22 mouse cellular contexts compared by ENCODE assay signal in genomic region chr10:105588141-105588540, GRCm38 (mm10). TPM values are rescaled to one million over a fixed set of nuclear protein-coding genes. Genes with fewer than 3 reads are reported as not detected.
DNase-seq lines count a peak whose midpoint lies in the region; ATAC-seq and TF ChIP-seq lines count a peak whose summit lies in the region.
"Had no signal": no experiment of that assay in that cellular context is flagged by ENCODE, and none has a peak within 500 bp of the region (broad histone marks: within the 10 kb centered on the region; RNA-seq: fewer than 3 reads in every experiment).

No protein-coding gene starts in this region.

- no peak for TF ChIP-seq POLR2A in MEL (IDR thresholded peaks at IDR 0.05; ENCODE audit: control insufficient read depth in 1 of 2, insufficient read depth in 1 of 2, low read depth in 1 of 2, low read length in 2 of 2, poor library complexity in 1 of 2)

- no peaks in the 10 kb centered on the region for H3K36me3 ChIP-seq in lung, embryonic 14.5 days (ENCODE audit: insufficient read depth)
- no peaks in the 10 kb centered on the region for H3K36me3 ChIP-seq in lung, embryonic 16.5 days (ENCODE audit: control insufficient read depth, insufficient read depth, low read length)
- peaks cover 0 to 2% of the 10 kb centered on the region in 2 experiments; a peak in 1 of 4 replicates for H3K36me3 ChIP-seq in MEL (ENCODE audit: control insufficient read depth in 1 of 2, insufficient read depth in 2 of 2, low read length in 2 of 2)
- H3K36me3 ChIP-seq: G1E had no signal

- H3K4me1 ChIP-seq in lung, embryonic 14.5 days (ENCODE audit: insufficient read depth): no peaks in the 10 kb centered on the region
- no peaks in the 10 kb centered on the region for H3K4me1 ChIP-seq in lung, embryonic 16.5 days (replicated peaks; ENCODE audit: control insufficient read depth, insufficient read depth, low read length)
- peaks cover 0 to 3% of the 10 kb centered on the region in 2 experiments; a peak in 2 of 4 replicates for H3K4me1 ChIP-seq in MEL (ENCODE audit: control insufficient read depth in 1 of 2, insufficient read depth in 2 of 2, low read length in 2 of 2)

- no peak for TF ChIP-seq CTCF in lung, embryonic 14.5 days (IDR thresholded peaks at IDR 0.05; ENCODE audit: low read depth)
- TF ChIP-seq CTCF in MEL (IDR thresholded peaks at IDR 0.05 in 2 of 3, conservative IDR thresholded peaks at IDR 0.05 in 1 of 3; ENCODE audit: control insufficient read depth in 1 of 3, insufficient read depth in 1 of 3, low read depth in 2 of 3, low read length in 3 of 3, poor library complexity in 1 of 3, severe bottlenecking in 1 of 3): no peak

- ATAC-seq in lung, embryonic 14.5 days (ENCODE audit: insufficient read depth): peak; percentile 6; the same call in 1 of the 2 replicates
- ATAC-seq in lung, embryonic 16.5 days (ENCODE audit: low read depth): peak; percentile 41; the same call in 1 of the 2 replicates
- ATAC-seq: activated CD4-positive, CD25-positive, alpha-beta regulatory T cell, adult 4 months; CD4-positive, CD25-positive, alpha-beta regulatory T cell, adult 4 months; Patski had no signal

- peak; percentile 39 to 66; a peak in 2 of 4 replicates for TF ChIP-seq EP300 in MEL (IDR thresholded peaks at IDR 0.05; ENCODE audit: low read depth in 1 of 2, low read length in 2 of 2)

- H3K4me3 ChIP-seq in lung, embryonic 14.5 days (ENCODE audit: low read depth, low read length): no peak overlapping the region
- no peak overlapping the region for H3K4me3 ChIP-seq in lung, embryonic 16.5 days (ENCODE audit: low read length)
- H3K4me3 ChIP-seq in MEL (ENCODE audit: control insufficient read depth in 1 of 2, insufficient read depth in 1 of 2, low read depth in 2 of 2, low read length in 2 of 2): no peak overlapping the region

- no peaks in the 10 kb centered on the region for H3K79me2 ChIP-seq in MEL (ENCODE audit: control insufficient read depth, insufficient read depth, low read length, poor library complexity)

- no peak overlapping the region for H3K9ac ChIP-seq in lung, embryonic 14.5 days
- H3K9ac ChIP-seq in lung, embryonic 16.5 days (ENCODE audit: low read length): no peak overlapping the region
- no peak overlapping the region for H3K9ac ChIP-seq in MEL (ENCODE audit: control insufficient read depth, low read depth, low read length, poor library complexity, severe bottlenecking)

- TF ChIP-seq RAD21 in MEL (IDR thresholded peaks at IDR 0.05; ENCODE audit: low read depth, low read length): no peak

- peak; percentile 70 for DNase-seq in lung, embryonic 14.5 days
- no peak for DNase-seq in lung, adult 18-20 months
- no peak for DNase-seq in lung, postnatal 4 days
- DNase-seq in MEL (ENCODE audit: low read depth, low spot score): peak; percentile 11
- no peak for DNase-seq in heart, adult 11 months
- DNase-seq: adrenal gland, adult 2 months; adrenal gland, adult 8-10 months; adrenal gland, postnatal 10 days; adrenal gland, postnatal 14 days; adrenal gland, postnatal 25 days; adrenal gland, postnatal 36 days; B cell, adult 2 months; cerebellum, adult 11 months; cerebellum, adult 11-12 months; cerebellum, adult 18-20 months; cerebellum, adult 2 months had no signal

- H3K27me3 ChIP-seq in lung, embryonic 14.5 days (ENCODE audit: insufficient read depth, low read length): no peaks in the 10 kb centered on the region
- no peaks in the 10 kb centered on the region for H3K27me3 ChIP-seq in lung, embryonic 16.5 days (ENCODE audit: control insufficient read depth, insufficient read depth, low read depth, low read length)
- no peaks in the 10 kb centered on the region for H3K27me3 ChIP-seq in MEL (ENCODE audit: control insufficient read depth in 1 of 2, insufficient read depth in 2 of 2, low read length in 2 of 2)
- H3K27me3 ChIP-seq: CH12.LX, Patski had no signal

- no peaks in the 10 kb centered on the region for H3K9me3 ChIP-seq in lung, embryonic 14.5 days (ENCODE audit: low read depth, low read length)
- no peaks in the 10 kb centered on the region for H3K9me3 ChIP-seq in lung, embryonic 16.5 days (ENCODE audit: control insufficient read depth, low read length)
- H3K9me3 ChIP-seq in MEL (replicated peaks; ENCODE audit: insufficient read depth, low read length): no peaks in the 10 kb centered on the region
- H3K9me3 ChIP-seq: G1E had no signal

- no peak overlapping the region for H3K27ac ChIP-seq in lung, embryonic 14.5 days (ENCODE audit: low read depth)
- H3K27ac ChIP-seq in lung, embryonic 16.5 days (ENCODE audit: low read length): no peak overlapping the region
- no peak overlapping the region for H3K27ac ChIP-seq in MEL (ENCODE audit: control insufficient read depth, low read depth, low read length)

- H3K4me2 ChIP-seq in lung, embryonic 14.5 days: no peak overlapping the region
- no peak overlapping the region for H3K4me2 ChIP-seq in lung, embryonic 16.5 days (ENCODE audit: low read depth, low read length)

TF ChIP-seq in MEL, 35 proteins besides CTCF, POLR2A, EP300 and RAD21:
- TF ChIP-seq TBP (IDR thresholded peaks at IDR 0.05; ENCODE audit: low read depth, low read length): no peak
- TF ChIP-seq ZNF384 (IDR thresholded peaks at IDR 0.05; ENCODE audit: low read depth, low read length): peak; percentile 92
- TF ChIP-seq GATA1 (IDR thresholded peaks at IDR 0.05; ENCODE audit: low read depth, low read length): peak; percentile 44; the same call in 1 of the 2 replicates
- peak; percentile 61; the same call in 1 of the 2 replicates for TF ChIP-seq ETS1 (IDR thresholded peaks at IDR 0.05; ENCODE audit: low read depth, low read length)
- peak; percentile 40; the same call in 1 of the 2 replicates for TF ChIP-seq TCF12 (IDR thresholded peaks at IDR 0.05; ENCODE audit: low read depth, low read length)
- TF ChIP-seq BHLHE40 (IDR thresholded peaks at IDR 0.05; ENCODE audit: borderline replicate concordance, low read depth, low read length): no peak

RNA-seq across cellular contexts. Expression of gene Tmtc2, which starts 13.9 kb away (rescaled TPM):
- polyA plus RNA-seq in lung, embryonic 14.5 days (2014; fragmentation: Nextera tagmentation; extraction: Ambion mirVana): 6.9 and 7.9 TPM in 2 replicates
- polyA plus RNA-seq in lung, embryonic 16.5 days (2015; fragmentation: Nextera tagmentation; extraction: Ambion mirVana): 7.6 and 8.1 TPM in 2 replicates
- not detected in 2 replicates for total RNA-seq in MEL (2012; rRNA removed)
- not detected for polyA plus RNA-seq in MEL (2012; ENCODE audit: insufficient read depth in 1 of 2, insufficient read length in 2 of 2, low read depth in 1 of 2, low replicate concordance in 2 of 2, missing spikeins in 1 of 2)
- total RNA-seq: CH12.LX had no signal
- polyA plus RNA-seq: activated CD4-positive, CD25-positive, alpha-beta regulatory T cell, adult 4 months had no signal

Comparison
In these comparisons a context has a peak if more than half of its experiments do, and no peak if none do; other contexts are left out.
1. DNase-seq: peak in lung, embryonic 14.5 days (single experiment) and MEL (single experiment); none in lung, adult 18-20 months (0 of 2), lung, postnatal 4 days (0 of 2) and heart, adult 11 months (single experiment).